Mouse (Mus musculus): Measurements from ENCODE around the gene Smarcd2. TPM values are rescaled to one million over a fixed set of nuclear protein-coding genes. Genes with fewer than 3 reads are reported as not detected.

The Smarcd2 gene
- polyA plus RNA-seq, 1 experiment from 2014 or later, result 11.7 TPM

GRCm38 (mm10) chr11:106307432-106307831 lies 34.7 kb upstream of the Smarcd2 start:
- ATAC-seq, result no peak
- Histone ChIP-seq H3K27ac (ENCODE audit: low read depth, low read length) (no peak overlapping the region), H3K4me2 (ENCODE audit: low read length) (no peak overlapping the region), H3K27me3 (replicated peaks; ENCODE audit: control insufficient read depth, insufficient read depth, low read length) (no peaks in the 10 kb centered on the region), H3K36me3 (ENCODE audit: control insufficient read depth, insufficient read depth, low read length) (no peaks in the 10 kb centered on the region), H3K4me3 (ENCODE audit: low read depth, low read length) (no peak overlapping the region), H3K9me3 (replicated peaks; ENCODE audit: control insufficient read depth, low read length) (no peaks in the 10 kb centered on the region), H3K9ac (ENCODE audit: low read length) (no peak overlapping the region), H3K4me1 (ENCODE audit: control insufficient read depth, insufficient read depth, low read length) (no peaks in the 10 kb centered on the region)
- DNase-seq (ENCODE audit: low spot score), result no peak
- 82% methylated on average over 5 of the region's 5 CpGs for WGBS

GRCm38 (mm10) chr11:106306758-106307157 lies 34.0 kb upstream of the Smarcd2 start:
- no peak overlapping the region for H3K4me2 ChIP-seq (ENCODE audit: low read length)
- ATAC-seq (no peak), DNase-seq (ENCODE audit: low spot score) (no peak)
- H3K36me3 ChIP-seq (ENCODE audit: control insufficient read depth, insufficient read depth, low read length), result no peaks in the 10 kb centered on the region
- no peaks in the 10 kb centered on the region for H3K9me3 ChIP-seq (replicated peaks; ENCODE audit: control insufficient read depth, low read length)
- no peak overlapping the region for H3K4me3 ChIP-seq (ENCODE audit: low read depth, low read length)
- H3K27me3 ChIP-seq (replicated peaks; ENCODE audit: control insufficient read depth, insufficient read depth, low read length), result no peaks in the 10 kb centered on the region
- no peak overlapping the region for H3K9ac ChIP-seq (ENCODE audit: low read length)
- no peaks in the 10 kb centered on the region for H3K4me1 ChIP-seq (ENCODE audit: control insufficient read depth, insufficient read depth, low read length)
- 69% methylated on average over 9 of the region's 9 CpGs for WGBS
- H3K27ac ChIP-seq (ENCODE audit: low read depth, low read length), result no peak overlapping the region

- H3K9ac ChIP-seq (ENCODE audit: low read length), result no peak overlapping the region
- DNase-seq (ENCODE audit: low spot score), result no peak
- H3K9me3 ChIP-seq (replicated peaks; ENCODE audit: control insufficient read depth, low read length), result no peaks in the 10 kb centered on the region
- WGBS, result 96% methylated on average over 3 of the region's 3 CpGs
- no peaks in the 10 kb centered on the region for H3K27me3 ChIP-seq (replicated peaks; ENCODE audit: control insufficient read depth, insufficient read depth, low read length)
- H3K4me1 ChIP-seq (ENCODE audit: control insufficient read depth, insufficient read depth, low read length), result no peaks in the 10 kb centered on the region
- no peak overlapping the region for H3K27ac ChIP-seq (ENCODE audit: low read depth, low read length)
- H3K4me2 ChIP-seq (ENCODE audit: low read length), result no peak overlapping the region
- no peak overlapping the region for H3K4me3 ChIP-seq (ENCODE audit: low read depth, low read length)
- H3K36me3 ChIP-seq (ENCODE audit: control insufficient read depth, insufficient read depth, low read length), result no peaks in the 10 kb centered on the region
- ATAC-seq, result no peak
Observed at GRCm38 (mm10) chr11:106306065-106306385, 33.3 kb upstream of the Smarcd2 start.

GRCm38 (mm10) chr11:106305348-106306064 lies 32.7 kb upstream of the Smarcd2 start:
- no peak overlapping the region for H3K9ac ChIP-seq (ENCODE audit: low read length)
- no peaks in the 10 kb centered on the region for H3K4me1 ChIP-seq (ENCODE audit: control insufficient read depth, insufficient read depth, low read length)
- ATAC-seq (no peak), DNase-seq (ENCODE audit: low spot score) (no peak)
- H3K27me3 ChIP-seq (replicated peaks; ENCODE audit: control insufficient read depth, insufficient read depth, low read length), result no peaks in the 10 kb centered on the region
- H3K4me3 ChIP-seq (ENCODE audit: low read depth, low read length), result no peak overlapping the region
- no peaks in the 10 kb centered on the region for H3K36me3 ChIP-seq (ENCODE audit: control insufficient read depth, insufficient read depth, low read length)
- H3K4me2 ChIP-seq (ENCODE audit: low read length), result no peak overlapping the region
- H3K27ac ChIP-seq (ENCODE audit: low read depth, low read length), result no peak overlapping the region
- H3K9me3 ChIP-seq (replicated peaks; ENCODE audit: control insufficient read depth, low read length), result no peaks in the 10 kb centered on the region
- WGBS, result 85% methylated on average over 10 of the region's 10 CpGs

- Histone ChIP-seq H3K4me3 (ENCODE audit: low read depth, low read length) (no peak overlapping the region), H3K27me3 (replicated peaks; ENCODE audit: control insufficient read depth, insufficient read depth, low read length) (no peaks in the 10 kb centered on the region), H3K9me3 (replicated peaks; ENCODE audit: control insufficient read depth, low read length) (no peaks in the 10 kb centered on the region), H3K36me3 (ENCODE audit: control insufficient read depth, insufficient read depth, low read length) (no peaks in the 10 kb centered on the region), H3K4me1 (ENCODE audit: control insufficient read depth, insufficient read depth, low read length) (no peaks in the 10 kb centered on the region), H3K27ac (ENCODE audit: low read depth, low read length) (no peak overlapping the region), H3K9ac (ENCODE audit: low read length) (no peak overlapping the region), H3K4me2 (ENCODE audit: low read length) (no peak overlapping the region)
- 24% methylated on average over 2 of the region's 2 CpGs for WGBS
- DNase-seq (ENCODE audit: low spot score) (peak; percentile 67), ATAC-seq (0 out of 2 replicates have a peak, but pooled peaks have one; percentile 48)
Observed at GRCm38 (mm10) chr11:106302634-106303033, 29.9 kb upstream of the Smarcd2 start.

GRCm38 (mm10) chr11:106301765-106302164 lies 29.0 kb upstream of the Smarcd2 start, which contains the start of gene Gh:
Gene Gh, minus strand, starts transcription at chr11:106301865.
- Histone ChIP-seq H3K9me3 (replicated peaks; ENCODE audit: control insufficient read depth, low read length) (no peaks in the 10 kb centered on the region), H3K4me3 (ENCODE audit: low read depth, low read length) (no peak within 1 kb of the TSS), H3K36me3 (ENCODE audit: control insufficient read depth, insufficient read depth, low read length) (no peaks in the 10 kb centered on the region), H3K27ac (ENCODE audit: low read depth, low read length) (no peak within 1 kb of the TSS), H3K27me3 (replicated peaks; ENCODE audit: control insufficient read depth, insufficient read depth, low read length) (no peaks in the 10 kb centered on the region), H3K9ac (ENCODE audit: low read length) (no peak within 1 kb of the TSS), H3K4me2 (ENCODE audit: low read length) (no peak within 1 kb of the TSS), H3K4me1 (ENCODE audit: control insufficient read depth, insufficient read depth, low read length) (no peaks in the 10 kb centered on the region)
- DNase-seq (ENCODE audit: low spot score), result no peak
- WGBS, result 82% methylated on average over 9 of the region's 9 CpGs
- no peak for ATAC-seq

- H3K4me3 ChIP-seq (ENCODE audit: low read depth, low read length), result no peak overlapping the region
- no peak overlapping the region for H3K27ac ChIP-seq (ENCODE audit: low read depth, low read length)
- no peaks in the 10 kb centered on the region for H3K4me1 ChIP-seq (ENCODE audit: control insufficient read depth, insufficient read depth, low read length)
- no peaks in the 10 kb centered on the region for H3K27me3 ChIP-seq (replicated peaks; ENCODE audit: control insufficient read depth, insufficient read depth, low read length)
- WGBS, result 94% methylated on average over 2 of the region's 2 CpGs
- no peaks in the 10 kb centered on the region for H3K9me3 ChIP-seq (replicated peaks; ENCODE audit: control insufficient read depth, low read length)
- DNase-seq (ENCODE audit: low spot score), result no peak
- ATAC-seq, result no peak
- H3K9ac ChIP-seq (ENCODE audit: low read length), result no peak overlapping the region
- H3K4me2 ChIP-seq (ENCODE audit: low read length), result no peak overlapping the region
- no peaks in the 10 kb centered on the region for H3K36me3 ChIP-seq (ENCODE audit: control insufficient read depth, insufficient read depth, low read length)
Observed at GRCm38 (mm10) chr11:106291861-106292260, 19.1 kb upstream of the Smarcd2 start.

- H3K9me3 ChIP-seq (replicated peaks; ENCODE audit: control insufficient read depth, low read length), result no peaks in the 10 kb centered on the region
- no peak overlapping the region for H3K9ac ChIP-seq (ENCODE audit: low read length)
- H3K27me3 ChIP-seq (replicated peaks; ENCODE audit: control insufficient read depth, insufficient read depth, low read length), result no peaks in the 10 kb centered on the region
- no peak overlapping the region for H3K27ac ChIP-seq (ENCODE audit: low read depth, low read length)
- WGBS, result 94% methylated on average over 5 of the region's 5 CpGs
- H3K4me1 ChIP-seq (ENCODE audit: control insufficient read depth, insufficient read depth, low read length), result no peaks in the 10 kb centered on the region
- no peak overlapping the region for H3K4me3 ChIP-seq (ENCODE audit: low read depth, low read length)
- ATAC-seq (no peak), DNase-seq (ENCODE audit: low spot score) (no peak)
- H3K4me2 ChIP-seq (ENCODE audit: low read length), result no peak overlapping the region
- H3K36me3 ChIP-seq (ENCODE audit: control insufficient read depth, insufficient read depth, low read length), result no peaks in the 10 kb centered on the region
Observed at GRCm38 (mm10) chr11:106290376-106290775, 17.6 kb upstream of the Smarcd2 start.

- DNase-seq (ENCODE audit: low spot score) (peak; percentile 31), ATAC-seq (no peak)
- no peaks in the 10 kb centered on the region for H3K36me3 ChIP-seq (ENCODE audit: control insufficient read depth, insufficient read depth, low read length)
- H3K9me3 ChIP-seq (replicated peaks; ENCODE audit: control insufficient read depth, low read length), result no peaks in the 10 kb centered on the region
- 60% methylated on average over 8 of the region's 8 CpGs for WGBS
- no peak overlapping the region for H3K27ac ChIP-seq (ENCODE audit: low read depth, low read length)
- no peak overlapping the region for H3K4me2 ChIP-seq (ENCODE audit: low read length)
- no peaks in the 10 kb centered on the region for H3K4me1 ChIP-seq (ENCODE audit: control insufficient read depth, insufficient read depth, low read length)
- no peak overlapping the region for H3K4me3 ChIP-seq (ENCODE audit: low read depth, low read length)
- H3K9ac ChIP-seq (ENCODE audit: low read length), result no peak overlapping the region
- no peaks in the 10 kb centered on the region for H3K27me3 ChIP-seq (replicated peaks; ENCODE audit: control insufficient read depth, insufficient read depth, low read length)
Observed at GRCm38 (mm10) chr11:106289369-106289768, 16.6 kb upstream of the Smarcd2 start.
